Mouse (Mus musculus) bone marrow macrophage, adult 2 months (primary cell): Measurements from ENCODE around the gene Zfp821.

ENCODE experiments used
- CTCF ChIP-seq: IDR thresholded peaks from 2 replicates; pipeline ENCODE4 v1.5.1; 2012; ENCODE audit warnings: low read depth, mild to moderate bottlenecking, low read length, moderate library complexity
- POLR2A ChIP-seq: IDR thresholded peaks from 2 replicates; pipeline ENCODE4 v1.6.1; 2012; ENCODE audit warnings: mild to moderate bottlenecking, low read depth, low read length, borderline replicate concordance

DNA sequence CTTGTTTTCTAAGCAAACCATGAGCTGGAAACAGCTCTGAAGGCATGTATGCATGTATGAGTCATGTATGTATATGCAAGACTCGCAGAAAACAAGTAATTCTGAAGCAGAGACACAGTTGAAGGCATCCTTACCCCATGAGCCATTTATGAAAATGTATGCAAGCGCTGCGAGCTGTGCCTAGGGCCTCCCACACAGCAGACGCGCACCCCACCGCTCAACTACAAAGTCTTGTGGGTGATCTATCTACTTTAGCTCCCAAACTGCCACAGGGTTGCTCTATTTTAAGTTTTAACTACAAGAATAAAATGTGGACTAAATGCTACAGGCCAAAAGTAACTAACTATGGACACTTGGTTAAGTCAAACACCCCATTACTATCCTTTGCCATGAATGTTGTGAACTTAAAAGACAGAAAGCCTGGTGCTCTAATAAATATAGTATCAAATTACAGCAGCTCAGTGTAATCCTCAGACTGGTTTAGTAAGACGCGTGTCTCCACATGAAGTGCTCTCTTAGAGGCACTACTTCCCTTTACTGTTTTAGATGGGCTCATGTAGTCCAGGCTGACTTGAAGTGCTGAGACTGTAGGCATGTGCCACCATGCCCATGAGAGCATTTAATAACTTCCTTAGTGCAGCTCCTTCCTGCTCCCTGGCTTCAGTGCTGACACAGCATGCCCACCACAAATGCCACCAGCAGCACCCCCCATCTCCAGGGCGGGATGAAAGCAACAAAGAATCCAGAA, 29.3 kb upstream of the Zfp821 start:
- no peak for TF ChIP-seq CTCF
- TF ChIP-seq POLR2A: no peak
